Mouse (Mus musculus) bone marrow, adult 2 months (tissue): ENCODE results near the gene Cyp2f2. TPM values are rescaled to one million over a fixed set of nuclear protein-coding genes. Genes with fewer than 3 reads are reported as not detected.

Experiments
- H3K27ac ChIP-seq: fragments of 200-500 bp; 2 replicates; pipeline ENCODE4 v1.5.1; 2012; ENCODE audit warnings: low read depth, mild to moderate bottlenecking, control low read depth, inconsistent platforms, low read length; ENCODE audit not compliant: control insufficient read depth, poor library complexity, insufficient read depth
- H3K4me1 ChIP-seq: fragments of 200-500 bp; 2 replicates; pipeline ENCODE4 v1.6.1; 2011; ENCODE audit warnings: low read length; ENCODE audit not compliant: control insufficient read depth, insufficient read depth
- H3K4me3 ChIP-seq: fragments of 200-500 bp; replicated peaks from 2 replicates; pipeline ENCODE3; 2011; ENCODE audit warnings: mild to moderate bottlenecking, low read depth, low read length, control low read depth; ENCODE audit not compliant: control insufficient read depth
- CTCF ChIP-seq: fragments of 200-500 bp; IDR thresholded peaks from 2 replicates; pipeline ENCODE4 v1.5.1; 2011; ENCODE audit warnings: low read length, control low read depth; ENCODE audit not compliant: control insufficient read depth, insufficient read depth
- POLR2A ChIP-seq: fragments of 200-500 bp; IDR thresholded peaks from 2 replicates; pipeline ENCODE4 v1.6.1; 2011; ENCODE audit warnings: low read depth, mild to moderate bottlenecking, control low read depth, low read length, borderline replicate concordance; ENCODE audit not compliant: control insufficient read depth
- WGBS: fragments of 180-500 bp; shearing (Covaris S2); methylation state at CpG from one replicate; pipeline ENCODE4 v1.1.7; 2018; 5-methylcytosine and 5-hydroxymethylcytosine counted together
- polyA plus RNA-seq: library from polyadenylated mRNA; stranded (reverse); fragments of >200 nt; gene quantifications from 2 replicates; pipeline ENCODE4 v1.2.4, GENCODE M21; 2011; ENCODE audit warnings: low replicate concordance; ENCODE audit not compliant: missing spikeins, insufficient read depth, insufficient read length

Cyp2f2 gene
- polyA plus RNA-seq, 1 experiment, result 4.9 TPM

- no peaks in the 10 kb centered on the region; the same call in 1 of the 2 replicates for H3K4me1 ChIP-seq
- 88% methylated on average over 6 of the region's 6 CpGs for WGBS
- TF ChIP-seq CTCF, result no peak
Measured at GRCm38 (mm10) chr7:27159256-27159655, 39.5 kb downstream of the Cyp2f2 start.

DNA sequence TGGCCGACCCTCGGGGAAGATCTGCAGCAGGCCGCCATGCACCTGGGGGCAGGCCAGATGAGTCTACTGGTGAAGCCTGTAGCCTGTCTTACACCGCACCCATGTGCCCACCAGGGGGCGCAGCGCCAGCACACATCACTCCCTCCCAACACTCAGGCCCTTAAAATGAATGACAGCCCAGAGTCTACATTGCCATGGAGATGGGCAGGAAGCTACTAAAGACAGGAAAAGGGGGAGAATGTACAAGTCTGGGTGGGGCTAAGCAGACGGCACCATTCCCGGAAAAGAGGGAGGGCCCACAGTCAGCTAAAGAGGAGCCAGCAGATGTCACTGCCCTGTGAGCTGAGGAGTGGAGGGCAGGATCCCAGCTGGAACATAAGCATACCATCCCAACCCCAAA, 40.2 kb downstream of the Cyp2f2 start:
- no peaks in the 10 kb centered on the region; the same call in 1 of the 2 replicates for H3K4me1 ChIP-seq
- no peak overlapping the region for H3K4me3 ChIP-seq
- H3K27ac ChIP-seq, result no peak overlapping the region
- peak; percentile 96 for TF ChIP-seq CTCF
- TF ChIP-seq POLR2A, result peak; percentile 45; the same call in 1 of the 2 replicates
- 5% methylated on average over 8 of the region's 8 CpGs for WGBS

More at GRCm38 (mm10) chr7:27159256-27159655, 39.5 kb downstream of the Cyp2f2 start:
- Histone ChIP-seq H3K27ac (no peak overlapping the region), H3K4me3 (no peak overlapping the region)

- 52% methylated on average over 3 of the region's 3 CpGs for WGBS
- Histone ChIP-seq H3K4me3 (no peak overlapping the region), H3K4me1 (no peaks in the 10 kb centered on the region; the same call in 1 of the 2 replicates), H3K27ac (no peak overlapping the region)
- TF ChIP-seq CTCF (no peak), POLR2A (no peak)
Measured at GRCm38 (mm10) chr7:27160921-27161320, 41.2 kb downstream of the Cyp2f2 start.

DNA sequence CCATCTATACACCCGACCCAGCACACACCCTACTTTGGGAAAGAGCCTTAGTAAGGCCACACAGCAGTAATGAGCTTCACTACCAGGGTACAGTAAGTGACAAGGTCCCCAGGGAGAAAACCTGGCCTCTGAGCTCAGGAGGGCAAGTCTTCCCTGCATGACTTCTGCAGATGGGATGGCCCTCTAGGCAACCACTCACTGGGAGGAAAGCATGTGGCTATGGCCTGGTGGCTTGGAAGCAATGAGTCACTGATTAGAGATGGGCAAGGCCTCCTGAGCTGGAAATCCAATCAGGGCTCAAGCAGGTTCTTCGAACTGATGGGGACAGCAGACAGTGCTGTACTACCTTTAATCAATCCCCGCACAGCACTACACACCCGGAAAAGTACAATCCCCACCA, 42.0 kb downstream of the Cyp2f2 start:
- no peaks in the 10 kb centered on the region; the same call in 1 of the 2 replicates for H3K4me1 ChIP-seq
- H3K4me3 ChIP-seq, result no peak overlapping the region
- TF ChIP-seq POLR2A (no peak), CTCF (no peak)
- H3K27ac ChIP-seq, result no peak overlapping the region
- 76% methylated on average over 4 of the region's 4 CpGs for WGBS

DNA sequence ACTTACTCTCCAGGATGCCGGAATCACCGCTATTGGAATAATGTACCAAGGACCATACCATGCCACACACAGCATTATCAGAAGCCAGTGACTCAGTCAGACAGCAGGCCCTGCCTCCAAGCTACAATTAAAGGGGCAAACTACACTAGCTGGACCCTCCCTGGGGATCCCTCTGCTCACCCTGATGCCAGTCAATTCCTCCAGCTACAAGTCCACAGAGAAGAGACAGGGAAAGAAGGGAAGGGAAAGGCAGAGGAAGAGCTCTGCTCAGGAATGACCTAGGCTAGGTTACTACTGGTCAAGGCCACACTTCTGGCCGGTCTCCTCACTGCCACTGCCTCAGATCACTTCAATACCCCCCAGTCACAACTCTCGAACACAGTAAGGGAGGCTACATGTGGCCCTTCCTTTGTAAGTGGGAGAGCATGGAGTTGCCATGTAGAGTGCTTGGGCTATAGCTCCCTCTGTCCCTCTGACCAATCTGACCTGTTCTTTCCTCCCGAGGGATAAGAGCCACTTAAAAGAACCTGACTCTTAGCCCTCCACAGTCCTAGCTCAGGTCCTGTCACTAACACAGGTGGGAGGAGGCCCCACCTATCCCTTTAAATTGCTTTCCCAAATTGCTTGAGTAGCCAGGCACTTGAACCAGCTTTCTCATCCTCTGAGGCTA, 43.2 kb downstream of the Cyp2f2 start:
- no peak overlapping the region for H3K4me3 ChIP-seq
- 79% methylated on average over 5 of the region's 5 CpGs for WGBS
- peaks cover 4% of the 10 kb centered on the region for H3K4me1 ChIP-seq
- no peak overlapping the region for H3K27ac ChIP-seq
- TF ChIP-seq CTCF, result no peak
- no peak for TF ChIP-seq POLR2A

- Histone ChIP-seq H3K4me1 (peaks cover 6% of the 10 kb centered on the region), H3K4me3 (no peak overlapping the region), H3K27ac (no peak overlapping the region)
- WGBS, result 79% methylated on average over 5 of the region's 5 CpGs
- TF ChIP-seq CTCF, result no peak
- TF ChIP-seq POLR2A, result no peak
Measured at GRCm38 (mm10) chr7:27163450-27163805, 43.7 kb downstream of the Cyp2f2 start.

- no peak overlapping the region for H3K27ac ChIP-seq
- H3K4me3 ChIP-seq, result no peak overlapping the region
- H3K4me1 ChIP-seq, result peaks cover 6% of the 10 kb centered on the region
- TF ChIP-seq POLR2A (no peak), CTCF (no peak)
- 91% methylated on average over 33 of the region's 33 CpGs for WGBS
Measured at GRCm38 (mm10) chr7:27164112-27164947, 44.6 kb downstream of the Cyp2f2 start.

- no peak for TF ChIP-seq POLR2A
- no peak for TF ChIP-seq CTCF
- H3K4me1 ChIP-seq, result peaks cover 6% of the 10 kb centered on the region
- no peak overlapping the region for H3K27ac ChIP-seq
- peak overlapping the region; percentile 88 for H3K4me3 ChIP-seq
- 80% methylated on average over 23 of the region's 23 CpGs for WGBS
Measured at GRCm38 (mm10) chr7:27165007-27165655, 45.4 kb downstream of the Cyp2f2 start.
